Mouse (Mus musculus): Measurements from ENCODE around the gene Bco1. TPM values are rescaled to one million over a fixed set of nuclear protein-coding genes. Genes with fewer than 3 reads are reported as not detected.

The Bco1 gene
- polyA plus RNA-seq, 1 experiment from 2014 or later: 1.2 TPM

DNA sequence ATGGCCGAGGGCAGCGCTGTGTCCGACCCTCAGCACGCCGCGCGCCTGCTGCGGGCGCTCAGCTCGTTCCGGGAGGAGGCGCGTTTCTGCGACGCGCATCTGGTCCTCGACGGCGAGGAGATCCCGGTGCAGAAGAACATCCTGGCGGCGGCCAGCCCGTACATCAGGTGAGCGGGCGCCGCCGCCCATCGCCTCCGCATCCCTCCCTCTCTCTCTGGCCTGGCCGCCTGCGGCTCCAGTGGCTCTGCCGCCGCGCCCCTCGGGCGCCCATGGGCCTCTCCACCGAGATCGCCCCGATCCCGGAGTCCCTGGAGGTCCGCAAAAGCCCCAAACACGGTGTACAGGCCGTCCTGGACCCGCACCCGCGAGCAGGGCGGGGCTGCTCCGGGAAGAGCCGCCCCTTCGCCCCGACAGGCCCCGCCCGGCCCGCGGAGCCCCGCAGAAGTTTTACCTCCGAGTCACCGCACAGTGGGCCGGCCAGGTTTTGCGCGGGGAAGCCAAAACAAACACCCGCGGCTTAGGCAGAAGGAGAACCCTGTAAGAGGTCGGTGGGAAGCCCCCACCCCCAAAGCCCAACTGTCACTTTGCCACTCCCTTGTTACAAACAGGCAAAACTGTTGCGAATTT, 62.6 kb downstream of the Bco1 start, which contains the start of gene Gan:
Gan (plus strand) TSS at position 1 of the 627 bp plus-strand sequence.
- peak; percentile 76 for ATAC-seq
- under 1% methylated on average over 62 of the region's 65 CpGs for WGBS

DNA sequence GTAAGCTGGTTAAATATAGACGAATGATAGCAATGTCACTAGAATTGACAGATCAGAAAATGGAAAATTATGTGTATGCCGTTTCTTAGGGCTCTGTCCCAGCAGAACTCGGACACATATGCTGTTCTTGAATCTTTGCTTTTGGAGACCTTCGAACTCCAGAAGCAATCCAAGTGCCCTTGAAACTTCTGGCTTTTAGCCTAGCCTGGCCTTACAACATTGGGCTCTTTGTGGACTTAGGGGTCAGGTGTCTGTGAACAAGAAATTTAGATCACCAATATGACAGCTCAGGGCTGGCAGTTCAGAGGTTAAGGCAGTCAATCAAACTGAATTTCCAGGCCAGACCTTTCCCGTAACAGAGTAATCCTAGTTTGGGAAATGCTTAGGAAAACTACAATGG, 63.4 kb downstream of the Bco1 start:
- peak overlapping the region; percentile 79 for H3K4me2 ChIP-seq (replicated peaks)
- H3K36me3 ChIP-seq: no peaks in the 10 kb centered on the region
- H3K27me3 ChIP-seq (replicated peaks): no peaks in the 10 kb centered on the region
- H3K4me3 ChIP-seq (replicated peaks): peak overlapping the region; percentile 100
- no peak overlapping the region for H3K27ac ChIP-seq
- H3K9me3 ChIP-seq: no peaks in the 10 kb centered on the region
- H3K9ac ChIP-seq: peak overlapping the region; percentile 96; the same call in 1 of the 2 replicates
- no peak for ATAC-seq
- peaks cover 18% of the 10 kb centered on the region for H3K4me1 ChIP-seq (replicated peaks)
- whole genome bisulfite sequencing: 54% methylated on average over 5 of the region's 5 CpGs

More for the DNA sequence above, 62.6 kb downstream of the Bco1 start, which contains the start of gene Gan:
- Histone ChIP-seq H3K9me3 (no peaks in the 10 kb centered on the region), H3K27ac (peak within 1 kb of the TSS; percentile 88), H3K27me3 (replicated peaks) (no peaks in the 10 kb centered on the region), H3K9ac (peak within 1 kb of the TSS; percentile 96), H3K36me3 (no peaks in the 10 kb centered on the region), H3K4me2 (replicated peaks) (peak within 1 kb of the TSS; percentile 79), H3K4me3 (replicated peaks) (peak within 1 kb of the TSS; percentile 100), H3K4me1 (replicated peaks) (peaks cover 18% of the 10 kb centered on the region)

DNA sequence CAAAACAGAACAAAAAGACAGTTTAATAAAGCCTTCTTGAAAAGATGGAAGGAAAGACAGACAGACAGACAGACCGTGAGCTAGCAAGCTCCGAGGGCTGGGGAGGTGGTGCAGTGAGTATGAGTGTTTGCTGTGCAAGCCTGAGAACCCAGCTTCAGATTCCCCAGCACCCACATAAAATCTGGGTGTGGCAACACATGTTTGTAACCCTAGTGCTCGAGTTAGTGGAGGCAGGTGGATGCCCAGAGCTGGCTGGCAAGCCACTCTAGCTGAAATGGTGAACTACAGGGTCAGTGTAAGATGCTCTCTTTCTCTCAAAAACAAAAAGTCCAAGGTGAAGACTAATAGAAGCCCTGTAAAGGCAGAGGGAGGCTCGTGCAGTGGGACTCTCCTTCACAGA, 69.3 kb downstream of the Bco1 start:
- Histone ChIP-seq H3K9me3 (no peaks in the 10 kb centered on the region), H3K36me3 (no peaks in the 10 kb centered on the region), H3K9ac (no peak overlapping the region), H3K4me2 (replicated peaks) (no peak overlapping the region), H3K4me3 (replicated peaks) (no peak overlapping the region), H3K27ac (no peak overlapping the region), H3K27me3 (replicated peaks) (no peaks in the 10 kb centered on the region), H3K4me1 (replicated peaks) (peaks cover 16% of the 10 kb centered on the region)
- ATAC-seq: no peak
- 75% methylated on average over 4 of the region's 4 CpGs for WGBS

DNA sequence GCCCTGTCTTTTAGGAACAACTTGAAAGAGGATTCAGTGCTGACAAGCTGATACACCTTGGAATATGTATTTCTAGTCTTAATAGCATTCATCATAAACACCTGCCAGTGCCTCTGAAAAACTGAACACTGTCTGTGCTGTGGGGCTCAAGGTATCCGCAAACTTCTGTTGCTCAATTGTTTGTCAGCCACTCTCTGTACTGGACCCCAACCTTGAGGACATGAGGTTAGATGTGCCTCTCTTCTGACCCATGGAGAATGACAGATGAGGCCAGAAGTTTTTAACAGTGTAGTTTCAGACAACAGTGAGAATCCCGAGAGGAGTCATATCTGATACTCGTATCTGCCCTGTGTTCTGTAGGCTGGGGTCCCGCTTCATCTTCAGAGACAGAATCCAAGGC, 69.9 kb downstream of the Bco1 start:
- H3K27me3 ChIP-seq (replicated peaks): no peaks in the 10 kb centered on the region
- no peaks in the 10 kb centered on the region for H3K9me3 ChIP-seq
- peaks cover 16% of the 10 kb centered on the region for H3K4me1 ChIP-seq (replicated peaks)
- H3K9ac ChIP-seq: no peak overlapping the region
- no peak overlapping the region for H3K4me3 ChIP-seq (replicated peaks)
- no peak overlapping the region for H3K4me2 ChIP-seq (replicated peaks)
- H3K36me3 ChIP-seq: no peaks in the 10 kb centered on the region
- no peak overlapping the region for H3K27ac ChIP-seq
- WGBS: 89% methylated on average over 4 of the region's 4 CpGs
- ATAC-seq: no peak

DNA sequence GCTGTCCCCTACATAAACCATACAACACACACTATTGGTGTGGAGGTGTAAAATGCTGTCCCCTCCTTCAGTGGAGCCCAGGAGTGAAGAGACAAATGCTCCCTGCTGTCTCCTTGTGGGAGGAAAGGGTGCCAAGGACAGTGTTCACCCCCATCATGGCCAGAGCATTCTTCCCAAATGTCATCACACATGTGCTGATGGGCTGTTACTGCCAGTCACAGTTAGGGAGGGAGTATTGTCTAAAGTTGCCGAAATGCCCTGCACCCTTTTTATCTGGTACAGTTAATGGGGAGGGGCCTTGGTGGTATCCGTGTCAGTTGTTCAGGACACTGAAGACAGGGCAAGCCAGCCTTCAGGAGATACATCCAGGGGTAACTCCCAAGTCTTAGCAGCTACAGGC, 70.9 kb downstream of the Bco1 start:
- Histone ChIP-seq H3K4me1 (replicated peaks) (peaks cover 16% of the 10 kb centered on the region), H3K9ac (no peak overlapping the region), H3K27ac (no peak overlapping the region), H3K9me3 (no peaks in the 10 kb centered on the region), H3K27me3 (replicated peaks) (no peaks in the 10 kb centered on the region), H3K4me2 (replicated peaks) (no peak overlapping the region), H3K4me3 (replicated peaks) (no peak overlapping the region), H3K36me3 (no peaks in the 10 kb centered on the region)
- WGBS: 77% methylated on average over 2 of the region's 2 CpGs
- no peak for ATAC-seq

DNA sequence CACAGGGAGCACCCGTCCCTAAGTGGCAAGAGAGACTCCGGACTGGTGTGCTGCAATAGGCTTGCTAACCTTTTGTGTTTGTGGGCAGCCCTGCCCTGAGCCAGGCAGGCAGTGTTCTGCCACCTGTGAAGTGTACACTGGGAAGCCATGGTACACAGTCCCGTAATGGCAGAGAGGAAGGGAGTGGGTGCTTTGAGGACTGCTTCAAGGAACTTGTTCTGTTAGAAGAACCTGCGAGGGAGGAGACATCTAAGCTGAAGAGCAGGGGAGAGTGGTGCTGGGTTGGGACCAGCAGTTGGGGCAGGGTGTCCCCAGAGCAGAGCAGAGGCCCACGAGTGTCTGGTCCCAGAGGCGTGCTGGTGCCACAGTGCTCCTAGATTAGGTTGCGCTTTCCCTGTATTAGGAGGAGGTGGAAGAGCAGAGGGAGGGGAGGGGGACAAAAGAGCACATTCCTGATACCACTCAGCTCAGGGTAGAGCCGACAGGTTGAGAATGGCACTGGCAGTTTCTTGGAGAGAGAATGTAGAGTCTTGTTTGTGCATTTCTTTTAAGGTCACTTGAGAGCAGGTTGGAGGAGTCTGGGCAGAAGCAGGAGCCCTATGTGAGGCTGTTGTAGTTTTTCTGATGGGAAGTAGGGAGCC, 71.7 kb downstream of the Bco1 start:
- no peak for ATAC-seq
- no peak overlapping the region for H3K9ac ChIP-seq

DNA sequence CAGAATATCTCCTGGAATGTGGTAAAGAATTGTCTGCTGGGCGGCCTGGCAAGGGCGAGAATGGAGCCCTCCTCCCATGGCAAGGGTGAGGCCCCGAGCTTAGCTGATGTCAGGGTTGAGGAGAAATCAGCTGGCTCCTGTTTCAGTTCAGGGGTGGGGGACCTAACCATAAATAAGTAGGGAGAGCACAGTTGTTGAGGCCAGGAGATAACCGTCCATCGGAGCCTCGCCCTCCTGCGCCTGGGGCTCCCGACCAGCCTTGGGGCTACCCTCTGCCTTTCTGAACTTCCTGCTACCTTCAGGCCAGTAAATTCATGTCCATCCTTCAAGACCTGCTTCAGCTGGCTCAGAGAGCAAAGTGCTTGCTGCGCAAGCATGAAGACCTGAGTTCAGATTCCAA, 72.7 kb downstream of the Bco1 start:
- H3K27ac ChIP-seq: no peak overlapping the region
- no peak overlapping the region for H3K4me2 ChIP-seq (replicated peaks)
- H3K9ac ChIP-seq: no peak overlapping the region
- H3K4me1 ChIP-seq (replicated peaks): peaks cover 21% of the 10 kb centered on the region
- H3K36me3 ChIP-seq: no peaks in the 10 kb centered on the region
- 72% methylated on average over 9 of the region's 9 CpGs for WGBS
- no peak overlapping the region for H3K4me3 ChIP-seq (replicated peaks)
- no peaks in the 10 kb centered on the region for H3K27me3 ChIP-seq (replicated peaks)
- ATAC-seq: peak; percentile 20; the same call in 1 of the 2 replicates
- H3K9me3 ChIP-seq: no peaks in the 10 kb centered on the region

More for the DNA sequence above, 71.7 kb downstream of the Bco1 start:
- WGBS: 76% methylated on average over 8 of the region's 8 CpGs
- no peak overlapping the region for H3K27ac ChIP-seq
- H3K9me3 ChIP-seq: no peaks in the 10 kb centered on the region
- peaks cover 16% of the 10 kb centered on the region for H3K4me1 ChIP-seq (replicated peaks)
- H3K27me3 ChIP-seq (replicated peaks): no peaks in the 10 kb centered on the region
- H3K36me3 ChIP-seq: no peaks in the 10 kb centered on the region
- no peak overlapping the region for H3K4me2 ChIP-seq (replicated peaks)
- no peak overlapping the region for H3K4me3 ChIP-seq (replicated peaks)

GRCm38 (mm10) chr8:117171826-117172225, 76.2 kb downstream of the Bco1 start:
- Histone ChIP-seq H3K9ac (no peak overlapping the region), H3K4me3 (replicated peaks) (no peak overlapping the region), H3K27ac (no peak overlapping the region), H3K4me2 (replicated peaks) (no peak overlapping the region), H3K27me3 (replicated peaks) (no peaks in the 10 kb centered on the region), H3K9me3 (no peaks in the 10 kb centered on the region), H3K4me1 (replicated peaks) (peaks cover 16% of the 10 kb centered on the region), H3K36me3 (no peaks in the 10 kb centered on the region)
- WGBS: 87% methylated on average over 3 of the region's 3 CpGs
- ATAC-seq: no peak

- H3K9ac ChIP-seq: no peak overlapping the region
- ATAC-seq: peak; percentile 59; the same call in 1 of the 2 replicates
- no peak overlapping the region for H3K4me2 ChIP-seq (replicated peaks)
- H3K36me3 ChIP-seq: no peaks in the 10 kb centered on the region
- WGBS: 32% methylated on average over 7 of the region's 7 CpGs
- no peak overlapping the region for H3K27ac ChIP-seq
- H3K4me3 ChIP-seq (replicated peaks): no peak overlapping the region
- H3K27me3 ChIP-seq (replicated peaks): no peaks in the 10 kb centered on the region
- H3K4me1 ChIP-seq (replicated peaks): peaks cover 10% of the 10 kb centered on the region
- no peaks in the 10 kb centered on the region for H3K9me3 ChIP-seq
Observed at GRCm38 (mm10) chr8:117172904-117173303, 77.2 kb downstream of the Bco1 start.

DNA sequence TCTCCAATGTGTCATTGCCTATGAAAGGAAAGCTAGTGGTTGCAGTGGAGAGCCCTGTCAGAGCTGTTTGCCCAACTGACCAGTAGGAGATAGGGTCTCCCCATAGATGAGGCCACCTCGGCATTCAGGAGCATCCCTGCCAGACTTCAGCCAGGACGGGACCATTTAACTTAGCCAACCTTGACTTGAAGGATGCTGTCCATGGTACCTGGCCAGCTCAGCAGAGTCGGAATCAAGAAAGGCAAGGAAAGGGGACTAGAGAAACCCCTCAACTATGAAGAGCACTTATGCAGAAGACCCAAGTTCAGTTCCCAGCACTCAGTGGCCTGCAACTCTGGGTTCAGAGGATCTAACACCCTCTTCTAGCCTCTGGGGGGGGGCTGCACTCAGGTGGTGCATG, 78.0 kb downstream of the Bco1 start:
- Histone ChIP-seq H3K27me3 (replicated peaks) (no peaks in the 10 kb centered on the region), H3K4me3 (replicated peaks) (no peak overlapping the region), H3K4me2 (replicated peaks) (no peak overlapping the region), H3K27ac (no peak overlapping the region), H3K9ac (no peak overlapping the region), H3K4me1 (replicated peaks) (peaks cover 5% of the 10 kb centered on the region; the same call in 1 of the 2 replicates), H3K36me3 (no peaks in the 10 kb centered on the region), H3K9me3 (no peaks in the 10 kb centered on the region)
- no peak for ATAC-seq
- 73% methylated on average over 3 of the region's 3 CpGs for WGBS

DNA sequence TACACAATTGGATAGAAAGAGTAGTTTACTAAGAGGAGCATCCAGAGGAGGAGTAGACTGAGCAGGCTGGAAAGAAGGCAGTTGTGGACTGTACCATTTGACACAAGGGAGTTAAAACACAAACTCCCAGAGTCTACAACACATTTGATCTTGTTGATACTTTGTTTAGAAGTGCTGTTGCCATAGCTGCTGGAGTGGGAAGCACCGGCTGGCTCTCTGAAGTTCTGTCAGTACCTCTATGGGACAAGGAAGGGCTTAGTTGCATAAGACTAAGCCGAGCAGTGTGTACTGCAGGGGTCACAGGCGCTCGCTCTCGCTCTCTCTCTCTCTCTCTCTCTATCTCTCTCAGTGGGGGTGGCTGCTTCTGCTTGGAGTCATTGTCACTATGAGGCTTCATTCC, 78.9 kb downstream of the Bco1 start:
- no peaks in the 10 kb centered on the region for H3K9me3 ChIP-seq
- H3K36me3 ChIP-seq: no peaks in the 10 kb centered on the region
- no peak for ATAC-seq
- WGBS: 84% methylated on average over 5 of the region's 5 CpGs
- no peak overlapping the region for H3K27ac ChIP-seq
- no peak overlapping the region for H3K4me2 ChIP-seq (replicated peaks)
- no peak overlapping the region for H3K9ac ChIP-seq
- H3K27me3 ChIP-seq (replicated peaks): no peaks in the 10 kb centered on the region
- H3K4me1 ChIP-seq (replicated peaks): peaks cover 5% of the 10 kb centered on the region; the same call in 1 of the 2 replicates
- H3K4me3 ChIP-seq (replicated peaks): no peak overlapping the region

DNA sequence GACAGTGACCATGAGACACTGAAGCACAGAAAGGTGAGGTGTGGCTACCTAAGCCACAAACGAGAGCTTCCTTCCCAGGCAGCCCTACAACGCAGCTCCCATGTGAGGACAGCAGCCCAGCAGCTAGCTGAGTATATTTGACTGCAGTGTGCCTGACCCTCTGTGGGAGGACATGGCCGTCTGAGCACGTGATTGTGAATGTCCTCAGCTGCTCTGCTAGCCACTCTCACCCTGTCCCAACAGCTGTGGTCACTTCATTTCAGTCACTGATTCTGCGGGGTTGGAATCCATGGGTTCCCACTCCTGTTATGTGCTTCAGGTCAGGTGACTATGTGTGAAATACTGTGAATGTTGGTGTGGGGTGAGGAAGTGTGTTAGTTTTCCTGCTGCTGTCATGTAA, 80.7 kb downstream of the Bco1 start:
- Histone ChIP-seq H3K4me2 (replicated peaks) (no peak overlapping the region), H3K4me1 (replicated peaks) (peaks cover 5% of the 10 kb centered on the region; the same call in 1 of the 2 replicates), H3K36me3 (no peaks in the 10 kb centered on the region), H3K4me3 (replicated peaks) (no peak overlapping the region), H3K9ac (no peak overlapping the region), H3K27ac (no peak overlapping the region), H3K27me3 (replicated peaks) (no peaks in the 10 kb centered on the region), H3K9me3 (no peaks in the 10 kb centered on the region)
- 77% methylated on average over 5 of the region's 5 CpGs for WGBS
- ATAC-seq: no peak

- H3K4me2 ChIP-seq (replicated peaks): no peak overlapping the region
- no peaks in the 10 kb centered on the region for H3K36me3 ChIP-seq
- H3K4me3 ChIP-seq (replicated peaks): no peak overlapping the region
- H3K9ac ChIP-seq: no peak overlapping the region
- no peaks in the 10 kb centered on the region for H3K27me3 ChIP-seq (replicated peaks)
- no peak for ATAC-seq
- no peak overlapping the region for H3K27ac ChIP-seq
- peaks cover 5% of the 10 kb centered on the region; the same call in 1 of the 2 replicates for H3K4me1 ChIP-seq (replicated peaks)
- H3K9me3 ChIP-seq: no peaks in the 10 kb centered on the region
- 74% methylated on average over 7 of the region's 7 CpGs for WGBS
Observed at GRCm38 (mm10) chr8:117177236-117177635, 81.6 kb downstream of the Bco1 start.

Measured in intestine, embryonic 15.5 days (tissue).